Comparison of ENCODE assay signal across 21 mouse cellular contexts in genomic region chr3:64113352-64114046, GRCm38 (mm10). TPM values are rescaled to one million over a fixed set of nuclear protein-coding genes. Genes with fewer than 3 reads are reported as not detected.
DNase-seq lines count a peak whose midpoint lies in the region; ATAC-seq and TF ChIP-seq lines count a peak whose summit lies in the region.
"Had no signal": no experiment of that assay in that cellular context is flagged by ENCODE, and none has a peak within 500 bp of the region (broad histone marks: within the 10 kb centered on the region; RNA-seq: fewer than 3 reads in every experiment).

No protein-coding gene starts in this region.

- no peak overlapping the region for H3K4me3 ChIP-seq in hindbrain, embryonic 12.5 days
- H3K4me3 ChIP-seq in hindbrain, embryonic 11.5 days (ENCODE audit: low read depth, low read length) = no peak overlapping the region
- peak overlapping the region; percentile 47 for H3K4me3 ChIP-seq in testis, adult 2 months (ENCODE audit: control insufficient read depth, low read depth, low read length)
- H3K4me3 ChIP-seq in forebrain, embryonic 15.5 days = no peak overlapping the region
- H3K4me3 ChIP-seq: erythroblast, embryonic 14.5 days; liver, embryonic 15.5 days had no signal

- no peak overlapping the region for H3K27ac ChIP-seq in hindbrain, embryonic 12.5 days
- H3K27ac ChIP-seq in hindbrain, embryonic 11.5 days (ENCODE audit: low read depth, low read length) = no peak overlapping the region
- no peak overlapping the region for H3K27ac ChIP-seq in testis, adult 2 months (ENCODE audit: control insufficient read depth, insufficient read depth, low read depth, low read length)
- H3K27ac ChIP-seq in forebrain, embryonic 15.5 days (replicated peaks) = peak overlapping the region; percentile 43
- H3K27ac ChIP-seq: liver, embryonic 15.5 days; macrophage had no signal

- peak; percentile 23; the same call in 1 of the 2 replicates for ATAC-seq in hindbrain, embryonic 12.5 days (ENCODE audit: low FRiP score)
- no peak for ATAC-seq in hindbrain, embryonic 11.5 days (ENCODE audit: low FRiP score)
- peak; percentile 88 for ATAC-seq in forebrain, embryonic 15.5 days (replicated peaks)

- no peak for TF ChIP-seq CTCF in testis, adult 2 months (IDR thresholded peaks at IDR 0.05; ENCODE audit: control insufficient read depth, insufficient read depth, insufficient replicate concordance, low read depth, low read length)

- H3K4me1 ChIP-seq in hindbrain, embryonic 12.5 days = no peaks in the 10 kb centered on the region
- H3K4me1 ChIP-seq in hindbrain, embryonic 11.5 days (replicated peaks; ENCODE audit: control insufficient read depth, insufficient read depth, low read length) = no peaks in the 10 kb centered on the region
- H3K4me1 ChIP-seq in testis, adult 2 months (ENCODE audit: control insufficient read depth, insufficient read depth, low read length) = no peaks in the 10 kb centered on the region
- H3K4me1 ChIP-seq in forebrain, embryonic 15.5 days = no peaks in the 10 kb centered on the region
- H3K4me1 ChIP-seq: liver, embryonic 15.5 days had no signal

- no peak for TF ChIP-seq POLR2A in testis, adult 2 months (IDR thresholded peaks at IDR 0.05; ENCODE audit: control insufficient read depth, low read depth, low read length)

- H3K36me3 ChIP-seq in hindbrain, embryonic 12.5 days = no peaks in the 10 kb centered on the region
- no peaks in the 10 kb centered on the region for H3K36me3 ChIP-seq in hindbrain, embryonic 11.5 days (ENCODE audit: control insufficient read depth, insufficient read depth, low read length)
- H3K36me3 ChIP-seq in testis, adult 2 months (ENCODE audit: control insufficient read depth, insufficient read depth, low read length) = no peaks in the 10 kb centered on the region
- no peaks in the 10 kb centered on the region for H3K36me3 ChIP-seq in forebrain, embryonic 15.5 days
- H3K36me3 ChIP-seq: G1E; liver, embryonic 15.5 days had no signal

- H3K9me3 ChIP-seq in hindbrain, embryonic 12.5 days (replicated peaks) = no peaks in the 10 kb centered on the region
- H3K9me3 ChIP-seq in hindbrain, embryonic 11.5 days (ENCODE audit: control insufficient read depth, low read length) = no peaks in the 10 kb centered on the region
- no peaks in the 10 kb centered on the region for H3K9me3 ChIP-seq in forebrain, embryonic 15.5 days
- H3K9me3 ChIP-seq: G1E; liver, embryonic 15.5 days had no signal

- H3K27me3 ChIP-seq in hindbrain, embryonic 12.5 days = no peaks in the 10 kb centered on the region
- no peaks in the 10 kb centered on the region for H3K27me3 ChIP-seq in hindbrain, embryonic 11.5 days (ENCODE audit: control insufficient read depth, insufficient read depth, low read length)
- H3K27me3 ChIP-seq in testis, adult 2 months (ENCODE audit: control insufficient read depth, insufficient read depth, low read length) = no peaks in the 10 kb centered on the region
- no peaks in the 10 kb centered on the region for H3K27me3 ChIP-seq in forebrain, embryonic 15.5 days
- H3K27me3 ChIP-seq: liver, embryonic 15.5 days had no signal

- no peak overlapping the region for H3K9ac ChIP-seq in hindbrain, embryonic 12.5 days
- no peak overlapping the region for H3K9ac ChIP-seq in hindbrain, embryonic 11.5 days (ENCODE audit: low read depth, low read length)
- no peak overlapping the region for H3K9ac ChIP-seq in forebrain, embryonic 15.5 days (replicated peaks)
- H3K9ac ChIP-seq: liver, embryonic 15.5 days had no signal

- DNase-seq in hindbrain, embryonic 11.5 days (ENCODE audit: low spot score) = no peak
- no peak for DNase-seq in testis, postnatal 14 days (ENCODE audit: low spot score)
- DNase-seq in adrenal gland, adult (ENCODE audit: inconsistent age in 2 of 2, low spot score in 1 of 2) = no peak
- no peak for DNase-seq in adrenal gland, postnatal 4 days (ENCODE audit: low spot score in 2 of 2)
- DNase-seq: adrenal gland, postnatal 36 days; kidney, adult 9 months; thymus, adult 2 months had no signal

- 85% methylated on average over 11 of the region's 11 CpGs for WGBS in hindbrain, embryonic 12.5 days
- 81% methylated on average over 11 of the region's 11 CpGs for WGBS in hindbrain, embryonic 11.5 days
- 60% methylated on average over 11 of the region's 11 CpGs for WGBS in forebrain, embryonic 15.5 days

- H3K4me2 ChIP-seq in hindbrain, embryonic 12.5 days (replicated peaks) = no peak overlapping the region
- H3K4me2 ChIP-seq in hindbrain, embryonic 11.5 days (replicated peaks; ENCODE audit: low read depth, low read length) = no peak overlapping the region
- H3K4me2 ChIP-seq in forebrain, embryonic 15.5 days (replicated peaks) = no peak overlapping the region
- H3K4me2 ChIP-seq: heart, embryonic 11.5 days; liver, embryonic 15.5 days had no signal

RNA-seq across cellular contexts. Expression of gene Vmn2r2, which starts 28.2 kb away (rescaled TPM):
- 0.05 TPM in 1 of 2 replicates, not detected in the other for polyA plus RNA-seq in hindbrain, embryonic 12.5 days (2016; fragmentation: Nextera tagmentation; extraction: Ambion mirVana)
- 0.05 TPM in 1 of 2 replicates, not detected in the other for polyA plus RNA-seq in hindbrain, embryonic 11.5 days (2014; fragmentation: Nextera tagmentation; extraction: Ambion mirVana)
- not detected in 2 replicates for polyA plus RNA-seq in testis, adult 2 months (2012; rRNA removed)
- 0.04 and 0.10 TPM in 2 replicates for polyA plus RNA-seq in forebrain, embryonic 15.5 days (2015; fragmentation: Nextera tagmentation; extraction: Ambion mirVana)
- total RNA-seq in adrenal gland, postnatal 4 days (2021) = not detected
- total RNA-seq: adrenal gland, postnatal 36 days; common myeloid progenitor, adult 5-6 weeks; gastrocnemius, adult 8-10 months; hematopoietic stem cell, adult 5-6 weeks had no signal
- polyA plus RNA-seq: C2C12; erythroblast, embryonic 14.5 days; G1E; heart, embryonic 11.5 days; limb, embryonic 11.5 days; liver, embryonic 15.5 days; macrophage; spleen, adult 2 months; thymus, adult 2 months had no signal

RNA-seq across cellular contexts. Expression of gene Vmn2r1, which starts 32.2 kb away (rescaled TPM):
- polyA plus RNA-seq in hindbrain, embryonic 12.5 days (2016; fragmentation: Nextera tagmentation; extraction: Ambion mirVana) = 0.05 and 0.08 TPM in 2 replicates
- polyA plus RNA-seq in hindbrain, embryonic 11.5 days (2014; fragmentation: Nextera tagmentation; extraction: Ambion mirVana) = 0.03 and 0.14 TPM in 2 replicates
- polyA plus RNA-seq in testis, adult 2 months (2012; rRNA removed) = 0.13 and 0.15 TPM in 2 replicates
- 0.11 and 0.17 TPM in 2 replicates for polyA plus RNA-seq in forebrain, embryonic 15.5 days (2015; fragmentation: Nextera tagmentation; extraction: Ambion mirVana)
- under 1 TPM; 0.34 to 0.65 TPM for total RNA-seq in adrenal gland, postnatal 4 days (2021)
- total RNA-seq: common myeloid progenitor, adult 5-6 weeks; hematopoietic stem cell, adult 5-6 weeks had no signal
- polyA plus RNA-seq: C2C12; erythroblast, embryonic 14.5 days; G1E; liver, embryonic 15.5 days; macrophage; spleen, adult 2 months had no signal
